Mouse (Mus musculus) spleen, postnatal 36 days (tissue): ENCODE measurements around the gene Rasgrp3.
"Not testable (repeated sequence)": the region's sequence is repeated elsewhere in the genome, so short reads cannot be mapped to it uniquely, and the experiment has no call there.

ENCODE experiments used
- DNase-seq, 2 experiments: peaks; one replicate each; pipeline ENCODE4 v3.0.0; 2022; ENCODE audit warnings: low spot score in 2 of 2, mixed read lengths in 1 of 2

Rasgrp3 gene

DNA sequence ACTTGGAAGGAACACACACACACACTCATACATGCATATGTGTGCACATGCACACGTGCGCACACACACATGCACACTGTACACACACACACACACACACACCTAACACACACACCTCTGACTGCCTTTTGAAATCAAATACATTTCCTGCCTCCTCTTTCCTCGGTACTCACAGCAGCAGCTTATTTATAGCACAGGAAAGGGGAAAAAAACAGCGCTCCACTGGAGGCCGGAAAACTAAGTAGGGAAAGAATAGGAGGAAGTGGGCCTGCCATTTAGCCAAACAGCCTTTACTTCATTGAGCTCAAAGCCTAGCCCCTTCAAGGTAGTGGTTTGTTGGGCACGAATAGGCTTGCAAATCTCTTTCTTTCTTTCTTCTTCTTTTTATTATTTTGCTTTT lies at the start of gene Rasgrp3:
TSS of gene Rasgrp3 (plus strand) at position 298 of the 400 bp plus-strand sequence.
- DNase-seq: peak in 1 of 2 experiments; percentile 14

DNA sequence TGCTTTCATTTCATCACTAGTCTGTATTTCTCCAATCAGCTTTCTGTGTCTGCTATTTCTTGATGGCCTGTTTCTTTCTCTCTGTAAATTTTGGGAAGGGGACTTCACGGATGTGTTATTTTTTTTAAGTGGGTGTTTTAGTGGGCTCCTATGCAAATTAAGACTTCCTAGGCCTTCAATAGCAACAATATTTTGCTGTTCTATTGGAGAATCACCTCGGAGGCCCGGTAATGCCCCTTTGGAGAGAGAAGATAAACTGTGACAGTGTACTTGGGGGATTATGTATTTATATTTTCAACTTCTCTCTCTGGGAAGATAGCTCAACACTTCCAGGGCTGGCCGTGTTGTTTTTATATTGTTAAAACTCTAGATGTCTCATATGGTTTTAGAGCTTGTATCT lies 47.3 kb upstream of the Rasgrp3 start:
- DNase-seq: no peak

DNA sequence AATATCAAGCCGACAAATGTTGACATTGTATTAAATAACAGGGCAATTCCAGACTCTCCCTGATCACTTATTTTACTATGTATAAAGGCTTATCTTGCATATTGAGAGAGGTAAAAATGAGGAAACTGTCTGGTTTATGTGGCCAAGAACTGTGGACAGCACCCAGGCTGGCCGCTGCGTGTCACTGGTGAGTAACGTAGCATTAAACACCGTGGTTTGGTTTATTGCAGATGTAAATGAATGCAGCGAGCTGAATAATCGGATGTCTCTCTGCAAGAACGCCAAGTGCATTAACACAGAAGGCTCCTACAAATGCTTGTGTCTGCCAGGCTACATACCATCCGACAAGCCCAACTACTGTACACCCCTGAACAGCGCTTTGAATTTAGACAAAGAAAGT lies 45.6 kb upstream of the Rasgrp3 start:
- DNase-seq: peak in 1 of 2 experiments; percentile 4

DNA sequence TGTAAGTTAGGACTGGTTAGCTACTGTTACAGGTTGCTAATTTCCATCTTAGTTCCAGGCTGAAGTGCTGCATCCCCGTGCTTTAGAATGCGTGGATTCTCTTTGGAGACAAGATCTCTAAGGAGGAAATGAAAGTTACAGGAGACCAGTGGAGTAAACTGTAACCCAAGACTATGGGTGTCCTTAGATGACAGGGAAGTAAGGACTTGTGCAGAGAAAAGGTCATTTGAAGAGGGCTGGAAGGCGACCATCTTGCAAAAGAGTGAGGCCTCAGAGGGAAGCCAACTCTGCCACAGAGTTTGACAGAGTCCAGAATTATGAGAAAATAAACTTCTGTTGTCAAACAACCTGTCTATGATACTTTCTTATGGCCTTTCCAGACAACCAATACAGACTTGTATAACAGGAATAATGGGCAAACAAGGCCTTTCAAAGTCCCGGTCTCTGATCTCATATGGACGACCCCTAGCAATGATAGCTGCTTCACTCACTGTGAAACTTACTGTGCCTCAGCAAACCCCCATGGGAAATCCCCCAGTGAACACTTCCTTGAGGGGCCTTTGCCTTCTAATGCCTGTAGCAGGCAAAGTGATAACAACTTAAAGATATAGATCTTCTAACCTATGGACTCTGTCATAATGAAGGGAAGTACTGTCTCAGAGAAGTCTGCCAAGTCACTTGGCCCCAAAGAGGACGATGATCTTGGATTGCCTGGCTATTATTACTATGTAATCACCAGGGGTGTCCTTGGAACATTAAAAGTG lies 44.1 kb upstream of the Rasgrp3 start:
- DNase-seq: no peak

DNA sequence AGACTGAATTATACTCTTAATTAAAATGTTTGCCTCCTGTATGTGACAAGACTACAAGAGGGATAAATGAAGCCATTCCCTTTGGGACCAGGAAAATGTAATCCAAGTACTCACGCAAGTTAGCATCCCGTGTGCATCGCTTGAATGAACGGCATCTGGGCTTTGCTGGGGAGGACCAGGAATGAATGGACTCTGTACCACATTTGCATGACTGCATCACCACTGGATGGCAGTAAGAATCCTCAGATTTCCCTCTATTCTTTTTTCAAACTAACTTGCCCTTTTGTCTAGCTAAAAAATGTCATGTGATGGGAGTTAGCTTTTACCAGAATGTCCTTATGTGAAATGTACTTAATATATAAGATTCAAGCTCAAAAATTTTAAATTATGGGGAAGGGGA lies 29.3 kb upstream of the Rasgrp3 start:
- DNase-seq: peak; percentile 13 to 16

DNA sequence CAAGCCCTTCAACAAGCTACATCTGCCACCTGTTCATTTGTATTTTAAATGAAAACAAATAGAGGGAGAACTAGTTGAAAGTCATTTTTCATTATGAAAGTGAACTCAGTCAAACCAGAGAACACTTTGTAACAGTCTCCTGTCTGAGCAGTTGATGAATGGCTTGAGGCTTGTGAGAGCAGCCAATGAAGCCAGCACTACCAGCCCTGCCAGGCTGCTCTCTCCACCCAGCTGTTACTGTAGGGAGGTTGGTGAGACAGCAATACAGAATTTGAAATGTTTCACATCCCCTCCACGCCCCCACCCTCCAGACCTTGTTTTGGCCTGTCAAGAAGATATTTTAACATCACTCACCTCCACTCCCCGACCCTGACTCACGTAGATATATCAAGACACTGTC lies 18.8 kb upstream of the Rasgrp3 start:
- DNase-seq: no peak

DNA sequence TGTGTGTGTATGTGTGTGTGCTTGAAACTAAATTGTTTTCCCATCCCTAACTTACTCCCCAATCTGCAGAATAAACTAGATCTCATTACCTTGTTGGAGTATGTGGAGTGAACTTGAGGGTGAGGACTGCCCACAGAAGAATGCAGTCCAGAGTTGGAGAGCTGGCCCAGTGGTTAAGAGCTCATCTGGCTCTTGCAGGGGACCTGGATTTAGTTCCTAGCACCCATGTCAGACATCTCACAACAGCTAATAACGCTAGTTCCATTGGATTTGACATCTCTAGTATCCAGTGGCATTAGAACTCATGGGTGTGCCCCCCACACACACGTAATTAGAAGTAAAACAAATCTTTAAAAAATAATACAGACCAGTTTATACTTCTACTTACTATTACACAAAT lies 1.5 kb upstream of the Rasgrp3 start:
- no peak for DNase-seq

DNA sequence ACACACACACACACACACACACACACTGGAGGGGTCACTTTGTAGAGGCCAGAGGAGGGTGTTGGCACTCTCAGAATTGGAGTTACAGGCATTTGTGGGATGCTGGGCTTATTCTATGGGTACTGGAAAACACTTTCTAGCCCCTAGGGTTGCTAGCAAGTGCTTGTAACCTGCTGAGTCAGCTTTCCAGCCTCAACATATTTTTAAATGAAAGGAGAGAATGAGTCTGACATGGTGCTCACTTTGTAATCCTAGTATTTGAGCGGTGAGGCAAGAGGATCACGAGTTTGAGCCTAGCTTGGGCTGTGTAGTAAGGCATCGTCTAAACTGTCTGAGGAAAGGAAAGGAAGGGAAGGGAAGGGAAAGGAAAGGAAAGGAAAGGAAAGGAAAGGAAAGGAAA lies 825 bp upstream of the Rasgrp3 start:
- no peak for DNase-seq

DNA sequence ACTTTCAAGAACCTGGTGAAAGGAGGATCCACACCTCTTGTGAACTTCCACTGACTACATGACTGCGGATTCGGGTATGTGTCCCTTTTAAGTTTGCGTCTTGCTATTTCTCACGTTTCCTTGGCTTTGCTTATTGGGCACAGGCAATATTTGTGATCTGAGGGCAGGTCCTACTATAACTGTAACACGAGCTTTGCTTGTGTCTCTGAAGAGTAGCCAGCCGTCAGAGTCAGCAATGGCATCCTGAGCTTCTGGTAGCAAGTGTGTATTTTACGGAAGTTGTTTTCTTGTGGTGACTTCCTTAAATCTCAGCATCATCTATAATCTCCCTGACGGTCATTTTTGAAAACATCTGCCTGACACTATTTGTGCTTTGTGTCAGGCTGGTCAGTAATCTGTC lies 399 bp downstream of the Rasgrp3 start:
- DNase-seq: peak in 1 of 2 experiments; percentile 42

DNA sequence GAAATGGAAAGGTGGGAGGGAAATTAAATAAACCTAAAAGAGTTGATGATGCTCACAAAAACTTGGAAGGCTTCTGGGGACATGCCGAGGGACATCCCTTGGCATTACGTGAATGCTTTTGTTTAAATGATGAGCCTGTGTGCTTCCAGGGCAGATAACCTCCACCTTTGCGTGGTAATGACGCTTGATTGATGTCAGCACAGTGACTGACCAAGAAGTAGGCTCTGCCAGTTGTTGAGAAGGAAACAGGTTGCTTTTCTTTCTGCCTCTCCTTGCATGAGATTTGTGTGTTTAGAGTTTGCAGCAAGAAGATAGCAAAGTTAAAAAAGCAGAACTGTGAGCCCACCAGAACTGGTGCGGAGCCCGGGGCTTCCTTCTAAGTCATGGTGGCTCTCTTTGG lies 1.1 kb downstream of the Rasgrp3 start:
- DNase-seq: no peak

DNA sequence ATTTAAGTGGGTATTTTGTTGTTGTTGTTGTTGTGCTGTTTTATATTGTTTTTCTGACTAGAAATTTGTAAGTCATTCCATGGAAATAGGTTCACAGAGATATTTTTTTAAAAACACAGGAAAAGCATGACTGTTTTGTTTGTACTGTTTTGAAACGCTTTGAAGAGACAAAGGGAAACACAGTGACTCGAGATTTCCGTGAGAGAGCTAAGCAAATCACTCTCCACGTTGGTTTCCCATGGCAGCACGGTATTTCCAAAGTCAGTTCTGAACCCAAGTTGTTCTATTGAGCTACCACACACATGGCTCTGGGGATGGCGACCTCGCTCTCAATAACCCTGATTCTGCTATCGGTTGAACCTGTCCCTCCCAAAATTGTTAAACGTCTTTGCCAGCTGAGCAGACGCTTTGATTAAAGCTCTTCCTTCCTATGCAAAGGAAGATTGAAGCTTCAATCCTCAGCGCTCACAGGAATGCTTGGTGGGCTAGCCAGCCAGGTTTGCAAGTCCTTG lies 1.6 kb downstream of the Rasgrp3 start:
- no peak for DNase-seq

DNA sequence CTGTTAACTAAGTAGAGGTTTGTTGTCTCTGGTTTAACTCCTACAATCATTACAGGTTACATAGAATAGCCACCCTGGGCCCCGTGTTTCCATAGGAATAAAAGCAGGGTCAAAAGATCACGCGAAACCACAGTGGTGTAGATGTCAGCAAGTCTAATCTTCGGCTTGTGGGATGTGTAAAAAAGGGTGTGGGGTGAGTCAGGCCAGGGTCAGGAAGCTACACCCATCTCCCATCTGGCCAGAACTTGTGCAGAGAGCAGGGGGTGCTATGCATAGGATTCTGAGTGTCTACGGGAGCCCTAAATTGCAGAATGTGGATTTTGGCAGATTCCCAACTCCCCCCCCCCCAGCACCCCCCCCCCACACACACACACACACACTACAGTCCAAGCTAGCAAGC lies 2.5 kb downstream of the Rasgrp3 start:
- DNase-seq: no peak

DNA sequence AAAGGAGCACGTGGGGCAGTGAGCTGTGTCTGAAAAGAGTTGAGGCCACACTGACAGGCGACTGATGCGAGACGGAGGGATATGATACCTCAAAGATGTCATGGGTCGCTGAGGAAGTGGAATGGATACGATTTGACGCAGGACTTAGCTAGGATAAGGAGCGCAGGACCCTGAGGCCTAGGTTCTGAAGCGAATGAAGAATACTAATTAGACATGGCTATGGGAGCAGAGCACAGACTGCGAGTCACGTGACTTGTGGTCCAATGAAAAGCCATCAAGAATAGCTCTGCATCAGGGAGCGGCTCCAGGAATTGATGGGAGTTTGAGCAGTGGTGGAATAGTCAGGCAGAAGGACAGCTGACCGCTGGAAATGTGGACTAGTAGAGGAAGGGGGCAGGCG lies 3.4 kb downstream of the Rasgrp3 start:
- no peak for DNase-seq

DNA sequence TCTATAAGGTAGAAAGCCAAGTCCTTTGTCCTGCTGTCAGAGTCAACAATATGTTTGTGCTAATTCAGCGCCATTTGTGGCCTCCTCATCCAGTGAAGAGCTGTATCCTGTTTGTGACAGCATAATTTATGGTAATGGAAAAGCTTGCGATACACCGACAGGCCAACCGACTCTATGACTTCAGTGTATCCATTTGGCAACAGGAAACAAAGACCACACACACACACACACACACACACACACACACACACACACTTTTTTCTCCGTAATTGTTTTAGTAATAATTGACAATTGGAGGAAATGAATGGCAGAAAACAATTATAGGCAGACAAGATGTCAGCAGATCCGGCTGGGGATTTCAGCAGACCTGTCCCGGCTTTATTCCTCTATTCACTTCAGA lies 4.9 kb downstream of the Rasgrp3 start:
- no peak for DNase-seq

DNA sequence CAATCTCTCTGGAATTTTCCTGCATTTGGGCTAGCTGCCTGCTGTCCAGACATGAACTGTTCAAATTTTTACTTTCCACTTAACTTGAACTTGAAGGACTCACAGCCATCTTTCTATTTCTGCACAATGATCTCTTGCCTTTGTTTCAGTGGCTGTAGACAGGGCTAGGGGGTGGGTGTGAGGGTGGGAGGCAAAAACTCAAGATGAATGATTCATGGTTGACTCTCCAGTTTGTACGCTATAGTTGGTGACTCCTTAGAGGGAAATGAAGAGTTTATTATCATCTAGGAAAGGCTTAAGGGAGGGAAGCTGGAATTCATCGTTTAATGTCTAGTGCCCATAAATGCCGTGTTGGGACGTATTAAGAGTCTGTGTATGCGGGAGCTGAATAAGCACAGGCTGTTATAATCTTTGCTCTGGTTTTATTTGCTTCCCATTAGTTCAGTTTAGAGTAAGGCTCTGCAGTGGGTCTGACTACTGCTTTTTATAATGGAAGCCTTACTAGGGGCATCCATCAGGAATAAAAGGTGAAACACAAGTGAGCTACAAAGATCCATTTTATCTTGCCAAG lies 5.6 kb downstream of the Rasgrp3 start:
- no peak for DNase-seq

DNA sequence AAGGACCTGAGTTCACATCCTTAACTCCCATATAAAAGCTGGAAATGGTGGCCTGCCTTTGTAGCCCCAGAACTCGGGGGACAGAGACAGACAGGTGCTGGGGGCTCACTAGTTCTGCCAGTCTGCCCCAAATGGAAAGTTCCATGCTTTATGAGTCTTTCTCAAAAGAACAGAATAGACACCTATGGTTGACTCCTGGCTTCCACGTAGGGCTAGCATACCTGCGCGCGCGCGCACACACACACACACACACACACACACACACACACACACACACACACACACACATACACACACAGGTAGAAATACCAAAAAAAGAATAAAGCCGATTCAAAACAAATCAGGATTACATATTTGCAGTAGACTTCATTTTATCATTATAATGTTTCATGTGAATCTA lies 6.7 kb downstream of the Rasgrp3 start:
- no peak for DNase-seq

DNA sequence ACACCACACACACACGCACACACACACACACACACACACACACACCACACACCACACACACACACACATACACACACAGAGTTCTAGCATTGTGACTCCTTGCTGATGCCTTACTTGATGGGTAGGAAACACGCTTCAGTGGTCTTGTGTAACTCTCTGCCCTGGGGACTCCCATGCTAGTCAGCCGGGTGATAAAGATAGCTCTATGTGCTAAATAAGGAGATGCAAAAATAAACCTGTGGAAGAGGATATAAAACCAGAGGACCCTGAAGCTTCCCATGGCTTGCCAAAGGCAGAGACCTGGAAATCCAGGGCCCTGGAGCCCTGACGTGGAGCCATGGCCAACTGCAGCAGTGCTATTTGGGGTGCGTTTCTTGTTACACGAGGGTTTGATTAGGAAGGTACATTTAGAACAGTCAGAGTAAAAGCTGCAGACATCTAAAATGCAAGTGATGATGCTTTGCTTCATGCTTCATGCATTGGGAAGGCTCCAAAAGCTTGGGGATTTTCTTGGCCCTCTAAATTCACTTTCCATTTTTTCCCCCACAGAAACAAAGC lies 7.4 kb downstream of the Rasgrp3 start:
- peak; percentile 74 to 78 for DNase-seq

DNA sequence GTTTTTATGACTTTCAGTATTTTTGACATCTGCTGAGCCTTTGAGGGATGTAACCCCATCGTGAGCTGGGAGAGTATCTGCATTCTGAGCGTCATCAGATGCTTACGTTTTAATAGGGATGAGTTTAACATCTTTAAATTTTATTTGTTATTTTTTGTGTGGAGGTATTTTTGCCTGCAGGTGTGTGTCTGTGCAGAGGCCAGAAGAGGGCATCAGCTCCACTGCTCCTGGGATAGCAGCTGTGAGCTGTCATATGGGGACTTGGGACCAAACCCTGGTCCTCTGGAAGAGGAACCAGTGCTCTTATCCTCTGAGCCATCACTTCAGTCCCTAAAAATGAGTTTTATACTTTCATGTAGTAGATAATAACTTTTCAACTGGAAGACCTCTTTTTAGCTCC lies 12.6 kb downstream of the Rasgrp3 start:
- no peak for DNase-seq

DNA sequence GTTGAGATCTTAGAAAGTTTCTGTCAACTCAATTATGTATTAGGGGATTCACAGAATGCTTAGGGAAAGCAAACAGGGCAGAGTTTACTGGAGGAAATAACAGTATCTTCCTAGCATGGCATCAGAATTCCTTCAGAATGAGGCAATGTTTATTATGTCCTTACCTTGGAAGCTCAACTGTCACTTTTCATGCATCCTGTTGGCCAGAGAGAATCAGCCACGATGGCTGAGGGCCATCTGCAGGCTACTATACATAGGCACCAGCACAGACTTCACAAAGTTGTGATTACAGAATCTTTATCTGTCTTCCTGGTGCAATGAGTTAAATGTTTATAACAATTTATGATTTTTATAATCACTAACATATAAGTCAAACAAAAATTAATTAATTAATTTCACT lies 13.3 kb downstream of the Rasgrp3 start:
- DNase-seq: no peak

DNA sequence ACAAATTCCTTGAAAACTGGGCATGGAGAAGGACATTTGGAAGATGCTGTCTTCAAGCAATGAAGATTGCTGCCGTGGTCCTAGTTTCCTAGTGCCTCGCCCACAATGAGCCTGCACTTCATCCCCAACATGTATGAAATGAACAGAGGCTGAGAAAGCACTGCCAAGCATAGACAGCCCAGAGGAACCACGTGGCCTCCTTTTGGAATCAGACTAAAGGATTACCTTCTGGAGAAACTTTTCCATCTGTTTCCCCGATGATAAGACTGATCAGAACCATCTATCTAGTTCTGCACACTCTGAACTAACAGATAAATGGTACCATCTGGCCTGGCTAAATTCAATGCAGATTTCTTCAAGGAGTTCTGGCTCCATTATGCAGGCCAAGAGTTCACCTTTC lies 16.6 kb downstream of the Rasgrp3 start:
- DNase-seq: no peak

DNA sequence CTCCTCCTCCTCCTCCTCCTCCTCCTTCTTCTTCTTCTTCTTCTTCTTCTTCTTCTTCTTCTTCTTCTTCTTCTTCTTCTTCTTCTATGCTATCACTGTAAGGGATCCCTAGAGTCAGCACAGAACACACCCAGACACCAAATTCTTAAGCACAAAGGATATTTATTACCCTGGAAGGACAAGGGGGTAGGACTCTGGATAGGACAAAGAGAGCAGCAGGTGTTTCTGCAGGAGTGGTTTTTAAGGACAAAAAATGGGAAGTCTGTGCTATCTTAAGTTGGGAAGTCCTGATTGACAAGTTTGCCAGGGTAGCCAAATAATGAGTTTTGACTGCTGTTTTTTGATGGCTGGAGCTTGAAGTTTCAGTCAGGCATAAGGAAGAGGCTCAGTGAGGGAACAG lies 17.9 kb downstream of the Rasgrp3 start:
- DNase-seq: no peak

DNA sequence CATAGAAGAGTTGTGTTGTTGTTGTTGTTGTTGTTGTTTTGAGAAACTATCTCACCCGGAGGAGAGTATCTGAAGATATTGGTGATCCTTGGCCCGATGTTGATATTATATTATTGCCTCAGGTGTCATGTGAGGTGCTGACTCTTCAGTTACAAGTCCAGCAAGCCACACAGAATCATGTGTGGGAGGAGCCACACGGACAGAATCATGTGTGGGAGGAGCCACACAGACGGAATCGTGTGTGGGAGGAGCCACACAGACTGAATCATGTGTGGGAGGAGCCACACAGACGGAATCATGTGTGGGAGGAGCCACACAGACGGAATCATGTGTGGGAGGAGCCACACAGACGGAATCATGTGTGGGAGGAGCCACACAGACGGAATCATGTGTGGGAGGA lies 20.4 kb downstream of the Rasgrp3 start:
- not testable (repeated sequence) for DNase-seq

DNA sequence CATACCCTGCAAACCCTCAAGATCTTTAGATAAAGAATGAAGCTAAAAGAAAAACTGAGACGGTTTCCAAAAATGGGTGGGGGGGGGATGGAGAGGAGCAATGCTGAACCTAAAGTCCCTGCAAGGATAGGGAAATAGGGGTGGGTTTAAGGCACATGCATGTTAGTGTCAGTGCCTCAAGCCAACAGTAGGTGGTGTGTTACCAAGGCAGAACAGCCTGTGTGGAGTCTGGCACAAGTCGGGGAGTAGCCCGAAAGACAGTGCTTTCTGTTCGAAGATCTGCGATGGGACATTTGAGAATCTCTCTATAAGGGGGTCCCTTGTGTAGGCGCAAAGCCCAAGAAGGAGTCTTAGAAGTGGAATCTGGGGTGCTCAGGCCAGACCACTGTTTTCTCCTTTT lies 24.9 kb downstream of the Rasgrp3 start:
- peak in 1 of 2 experiments; percentile 18 for DNase-seq
